8 mouse cellular contexts compared by ENCODE assay signal in the genomic region with DNA sequence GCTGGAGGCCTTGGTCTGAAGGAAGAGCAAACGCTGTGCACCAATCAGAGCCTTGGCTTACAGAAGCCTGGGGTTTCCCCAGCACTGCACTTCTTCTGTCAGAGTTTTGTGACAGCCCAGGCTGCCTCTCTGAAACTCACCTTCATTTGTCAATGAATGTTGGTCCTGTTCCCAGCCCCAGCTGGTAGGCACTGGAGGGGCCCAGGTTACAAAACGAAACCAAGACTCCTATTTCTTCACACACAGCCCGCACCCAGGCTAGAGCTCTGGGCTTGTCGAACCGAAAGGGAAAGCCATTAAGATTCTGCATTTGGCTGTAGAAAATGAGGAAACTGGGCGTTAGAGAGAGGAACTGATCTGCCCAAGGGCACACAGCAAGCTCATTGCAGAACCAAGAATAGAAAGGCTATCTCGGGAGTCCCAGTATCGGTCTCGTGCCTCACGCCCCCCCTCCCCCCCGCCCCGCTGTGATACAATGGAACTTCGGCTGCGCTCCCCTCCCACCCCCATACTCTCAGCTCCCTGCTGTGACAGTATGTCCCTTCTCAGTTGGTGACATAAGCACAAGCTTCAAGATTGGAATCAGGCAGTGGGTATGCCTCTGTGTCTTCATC.
DNase-seq lines count a peak whose midpoint lies in the region; ATAC-seq lines count a peak whose summit lies in the region.

No protein-coding gene starts in this region.

- H3K4me3 ChIP-seq in intestine, embryonic 14.5 days (ENCODE audit: low read depth, low read length): peak overlapping the region; percentile 28
- no peak overlapping the region for H3K4me3 ChIP-seq in limb, embryonic 11.5 days (ENCODE audit: low read depth, low read length)
- H3K4me3 ChIP-seq in midbrain, embryonic 11.5 days (ENCODE audit: low read depth, low read length): peak overlapping the region; percentile 14; the same call in 1 of the 2 replicates

- intact Hi-C loops in gastrocnemius, postnatal 36 days (cut with DNase I): loop anchor here (5.0 kb wide), 1 partner anchor 99 kb away; the partner anchor contains the start of gene Tcf7l2

- H3K27me3 ChIP-seq in intestine, embryonic 14.5 days (replicated peaks; ENCODE audit: control insufficient read depth, insufficient read depth, low read length): no peaks in the 10 kb centered on the region
- peaks cover 3% of the 10 kb centered on the region; the same call in 1 of the 2 replicates for H3K27me3 ChIP-seq in limb, embryonic 11.5 days (ENCODE audit: control insufficient read depth, insufficient read depth, low read length)
- H3K27me3 ChIP-seq in midbrain, embryonic 11.5 days (ENCODE audit: control insufficient read depth, insufficient read depth, low read length): peaks cover 5% of the 10 kb centered on the region
- H3K27me3 ChIP-seq in splenic B cell, adult 2 months (ENCODE audit: control insufficient read depth, insufficient read depth, low read length, poor library complexity, severe bottlenecking): no peaks in the 10 kb centered on the region; the same call in 1 of the 2 replicates

- DNase-seq in urinary bladder, adult 18-20 months (ENCODE audit: low spot score in 2 of 2): peak; percentile 35 to 44
- DNase-seq in urinary bladder, postnatal 10 days (ENCODE audit: low spot score): no peak
- peak; percentile 35 to 38 for DNase-seq in cerebellum, postnatal 25 days
- peak; percentile 19 to 58 for DNase-seq in gastrocnemius, postnatal 36 days
- DNase-seq in intestine, embryonic 14.5 days (ENCODE audit: low spot score): peak; percentile 77
- peak; percentile 45 for DNase-seq in limb, embryonic 11.5 days (ENCODE audit: low spot score)
- DNase-seq in midbrain, embryonic 11.5 days (ENCODE audit: low spot score, missing footprints): peak; percentile 91
- DNase-seq in splenic B cell, adult 2 months (ENCODE audit: low read depth, low spot score): peak; percentile 93

- H3K36me3 ChIP-seq in intestine, embryonic 14.5 days (ENCODE audit: control insufficient read depth, insufficient read depth, low read length): no peaks in the 10 kb centered on the region
- H3K36me3 ChIP-seq in limb, embryonic 11.5 days (ENCODE audit: control insufficient read depth, insufficient read depth, low read length): no peaks in the 10 kb centered on the region
- no peaks in the 10 kb centered on the region for H3K36me3 ChIP-seq in midbrain, embryonic 11.5 days (ENCODE audit: control insufficient read depth, insufficient read depth, low read length)
- no peaks in the 10 kb centered on the region for H3K36me3 ChIP-seq in splenic B cell, adult 2 months (ENCODE audit: control insufficient read depth, insufficient read depth, low read length, poor library complexity, severe bottlenecking)

- ATAC-seq in intestine, embryonic 14.5 days (replicated peaks; ENCODE audit: low FRiP score, low TSS enrichment, low read depth): no peak; the same call in 1 of the 2 replicates
- ATAC-seq in limb, embryonic 11.5 days (ENCODE audit: insufficient number of reproducible peaks, low FRiP score, low TSS enrichment, low read depth): no peak
- 0 out of 2 replicates have a peak, but pooled peaks have one; percentile 22 for ATAC-seq in midbrain, embryonic 11.5 days (ENCODE audit: low FRiP score)

- H3K9me3 ChIP-seq in intestine, embryonic 14.5 days (ENCODE audit: control insufficient read depth, low read length): 0 out of 2 replicates have a peak, but pooled peaks cover 3% of the 10 kb centered on the region
- H3K9me3 ChIP-seq in limb, embryonic 11.5 days (ENCODE audit: control insufficient read depth, low read length): no peaks in the 10 kb centered on the region
- no peaks in the 10 kb centered on the region for H3K9me3 ChIP-seq in midbrain, embryonic 11.5 days (ENCODE audit: control insufficient read depth, low read length)

- H3K27ac ChIP-seq in intestine, embryonic 14.5 days (ENCODE audit: low read depth): no peak overlapping the region
- H3K27ac ChIP-seq in limb, embryonic 11.5 days (replicated peaks; ENCODE audit: low read depth, low read length): no peak overlapping the region
- no peak overlapping the region for H3K27ac ChIP-seq in midbrain, embryonic 11.5 days (ENCODE audit: low read depth, low read length)

- no peaks in the 10 kb centered on the region; the same call in 1 of the 2 replicates for H3K4me1 ChIP-seq in intestine, embryonic 14.5 days (replicated peaks; ENCODE audit: control insufficient read depth, insufficient read depth, low read length)
- peaks cover 8% of the 10 kb centered on the region for H3K4me1 ChIP-seq in limb, embryonic 11.5 days (ENCODE audit: control insufficient read depth, insufficient read depth, low read length)
- H3K4me1 ChIP-seq in midbrain, embryonic 11.5 days (ENCODE audit: control insufficient read depth, insufficient read depth, low read length): peaks cover 9% of the 10 kb centered on the region

- 20% methylated on average over 13 of the region's 14 CpGs for WGBS in intestine, embryonic 14.5 days
- 15% methylated on average over 14 of the region's 14 CpGs for WGBS in limb, embryonic 11.5 days
- WGBS in midbrain, embryonic 11.5 days: 17% methylated on average over 14 of the region's 14 CpGs

- H3K9ac ChIP-seq in intestine, embryonic 14.5 days (ENCODE audit: low read length): peak overlapping the region; percentile 29
- no peak overlapping the region for H3K9ac ChIP-seq in limb, embryonic 11.5 days (ENCODE audit: low read length)
- no peak overlapping the region for H3K9ac ChIP-seq in midbrain, embryonic 11.5 days (ENCODE audit: low read length)

- H3K4me2 ChIP-seq in intestine, embryonic 14.5 days (ENCODE audit: low read length): peak overlapping the region; percentile 54
- peak overlapping the region; percentile 25; the same call in 1 of the 2 replicates for H3K4me2 ChIP-seq in limb, embryonic 11.5 days (ENCODE audit: low read depth, severe bottlenecking)
- peak overlapping the region; percentile 36 for H3K4me2 ChIP-seq in midbrain, embryonic 11.5 days
